Mouse (Mus musculus): ENCODE measurements around the gene Clec9a.

- TF ChIP-seq CTCF (IDR thresholded peaks at IDR 0.05; ENCODE audit: low read depth, low read length) (no peak), POLR2A (IDR thresholded peaks at IDR 0.05; ENCODE audit: insufficient read depth, low read length) (no peak)
Observed at GRCm38 (mm10) chr6:129436025-129436424, 27.4 kb downstream of the Clec9a start.
